Mouse (Mus musculus) layer of hippocampus, postnatal 10 days (tissue): ENCODE measurements around the gene Tubd1. TPM values are rescaled to one million over a fixed set of nuclear protein-coding genes. Genes with fewer than 3 reads are reported as not detected.
"Not testable (repeated sequence)": the region's sequence is repeated elsewhere in the genome, so short reads cannot be mapped to it uniquely, and the experiment has no call there.

ENCODE experiments used
- DNase-seq, 2 experiments: peaks; one replicate each; pipeline ENCODE4 v3.0.0; 2021; ENCODE audit warnings: low spot score in 2 of 2
- long read RNA-seq: library from polyadenylated mRNA; stranded (forward); transcript quantifications from one replicate; pipeline ENCODE4 v2.0.0, GENCODE M21; 2023
- total RNA-seq, 2 experiments: library from RNA; stranded (reverse); gene quantifications; 2 replicates each; pipeline ENCODE4 v1.2.3; 2021

The Tubd1 gene
- 1 to 10 TPM; 6.4 to 7.2 TPM for total RNA-seq
- long read RNA-seq, transcript Tubd1-202 (9 exons, 1,871 nt): major isoform, 7 of 11 reads
- long read RNA-seq, partial matches to known transcripts: 0 of 11 reads
- long read RNA-seq, other reads (novel, unspliced or antisense): 1 of 11 reads

- DNase-seq: peak; percentile 99
Measured at GRCm38 (mm10) chr11:86544639-86545299, at the start of gene Tubd1, which contains the start of gene Rps6kb1. Gene Tubd1, plus strand, starts transcription at chr11:86544991. Gene Rps6kb1, minus strand, starts transcription at chr11:86544805.

GRCm38 (mm10) chr11:86497356-86497755 lies 47.4 kb upstream of the Tubd1 start:
- DNase-seq: no peak

GRCm38 (mm10) chr11:86497908-86498307 lies 46.9 kb upstream of the Tubd1 start:
- DNase-seq: no peak

- DNase-seq: no peak
Measured at GRCm38 (mm10) chr11:86500795-86501194, 44.0 kb upstream of the Tubd1 start.

GRCm38 (mm10) chr11:86503121-86503520 lies 41.7 kb upstream of the Tubd1 start:
- DNase-seq: no peak

- DNase-seq: no peak
Measured at GRCm38 (mm10) chr11:86507334-86507733, 37.5 kb upstream of the Tubd1 start.

- no peak for DNase-seq
Measured at GRCm38 (mm10) chr11:86507991-86508390, 36.8 kb upstream of the Tubd1 start.

- no peak for DNase-seq
Measured at GRCm38 (mm10) chr11:86516620-86517019, 28.2 kb upstream of the Tubd1 start.

- no peak for DNase-seq
Measured at GRCm38 (mm10) chr11:86517229-86517628, 27.6 kb upstream of the Tubd1 start.

GRCm38 (mm10) chr11:86519751-86520150 lies 25.0 kb upstream of the Tubd1 start:
- no peak for DNase-seq

GRCm38 (mm10) chr11:86527528-86527927 lies 17.3 kb upstream of the Tubd1 start:
- no peak for DNase-seq

GRCm38 (mm10) chr11:86532834-86533233 lies 12.0 kb upstream of the Tubd1 start:
- DNase-seq: peak in 1 of 2 experiments; percentile 24

GRCm38 (mm10) chr11:86533302-86533701 lies 11.5 kb upstream of the Tubd1 start:
- not testable (repeated sequence) for DNase-seq

GRCm38 (mm10) chr11:86534201-86534910 lies 10.4 kb upstream of the Tubd1 start:
- no peak for DNase-seq

GRCm38 (mm10) chr11:86538786-86539185 lies 6.0 kb upstream of the Tubd1 start:
- DNase-seq: no peak

- DNase-seq: no peak
Measured at GRCm38 (mm10) chr11:86539716-86540475, 4.9 kb upstream of the Tubd1 start.

- no peak for DNase-seq
Measured at GRCm38 (mm10) chr11:86540476-86540845, 4.3 kb upstream of the Tubd1 start.

- DNase-seq: no peak
Measured at GRCm38 (mm10) chr11:86542851-86543250, 1.9 kb upstream of the Tubd1 start.

- DNase-seq: no peak
Measured at GRCm38 (mm10) chr11:86543960-86544638, 692 bp upstream of the Tubd1 start.

- DNase-seq: no peak
Measured at GRCm38 (mm10) chr11:86545556-86545955, 765 bp downstream of the Tubd1 start.

- DNase-seq: no peak
Measured at GRCm38 (mm10) chr11:86547412-86547811, 2.6 kb downstream of the Tubd1 start.
